Mouse (Mus musculus) heart, adult 9 months (tissue): ENCODE results near the gene Krba1.

ENCODE experiments used
- DNase-seq, 2 experiments: peaks; one replicate each; pipeline ENCODE4 v3.0.0; 2022; ENCODE audit warnings: low spot score in 2 of 2

Krba1 gene

DNA sequence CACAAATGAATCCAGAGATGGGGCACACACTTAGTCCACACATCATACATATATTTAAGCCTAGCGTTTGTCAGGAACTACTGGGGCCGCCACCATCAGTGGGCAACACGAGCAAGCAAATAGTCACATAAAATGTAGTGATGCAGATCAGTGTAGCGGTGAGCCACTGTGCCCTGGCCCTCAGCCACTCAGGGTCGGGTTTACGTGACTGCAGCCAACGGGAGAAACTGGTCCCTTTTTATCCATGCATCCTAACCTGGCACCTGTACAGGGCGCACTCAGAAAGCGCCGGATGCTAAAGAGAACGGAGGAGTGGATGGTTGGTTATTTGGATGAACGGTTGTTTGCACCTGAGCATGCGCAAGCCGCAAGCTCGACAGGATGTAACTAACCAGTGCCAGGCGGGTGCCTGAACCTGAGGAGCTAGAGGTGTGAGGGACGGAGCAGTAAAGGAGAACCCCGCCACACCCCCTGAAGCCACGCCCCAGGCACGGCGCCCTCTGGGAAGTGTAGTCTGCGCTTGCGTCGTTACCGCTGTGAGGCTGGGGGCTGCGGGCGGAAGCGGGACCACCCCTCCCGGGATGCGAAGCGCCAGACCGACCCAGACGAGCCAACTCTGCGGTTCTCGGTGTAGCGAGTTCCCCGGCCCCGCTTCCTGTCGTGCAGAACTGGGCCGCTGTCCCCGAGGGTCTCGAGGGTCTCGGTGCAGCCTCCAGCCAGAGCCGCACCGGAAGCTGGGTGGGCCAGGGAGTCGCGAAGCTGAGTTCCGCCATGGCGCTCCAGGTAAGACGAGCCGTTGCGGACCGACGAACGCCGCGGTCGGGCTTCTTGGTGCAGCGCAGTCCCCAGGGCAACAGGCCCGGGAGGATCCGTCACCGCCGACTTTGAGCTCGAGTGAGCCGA lies at the start of gene Krba1:
Gene Krba1, plus strand, starts transcription at position 482 of the 903 bp plus-strand sequence.
- DNase-seq = peak; percentile 71 to 79

DNA sequence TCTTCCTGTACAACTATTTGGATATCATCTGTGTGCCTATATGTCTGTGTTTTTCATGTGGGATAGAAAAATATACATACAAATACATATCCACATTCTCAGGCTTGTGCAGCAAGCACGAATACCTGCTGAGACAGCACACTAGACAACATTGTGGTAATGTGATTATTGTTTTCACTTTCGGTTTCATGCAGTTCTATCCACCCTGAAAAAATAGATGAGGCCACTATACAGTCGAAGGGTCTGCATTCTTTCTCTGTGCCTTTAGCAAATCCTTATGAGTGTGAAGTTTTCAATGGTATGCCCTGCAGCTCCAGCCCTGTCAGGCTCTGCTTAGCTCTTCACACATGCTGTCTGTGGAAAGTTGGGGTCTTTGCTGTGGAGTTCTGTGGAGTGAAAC lies 36.5 kb upstream of the Krba1 start:
- DNase-seq = no peak

DNA sequence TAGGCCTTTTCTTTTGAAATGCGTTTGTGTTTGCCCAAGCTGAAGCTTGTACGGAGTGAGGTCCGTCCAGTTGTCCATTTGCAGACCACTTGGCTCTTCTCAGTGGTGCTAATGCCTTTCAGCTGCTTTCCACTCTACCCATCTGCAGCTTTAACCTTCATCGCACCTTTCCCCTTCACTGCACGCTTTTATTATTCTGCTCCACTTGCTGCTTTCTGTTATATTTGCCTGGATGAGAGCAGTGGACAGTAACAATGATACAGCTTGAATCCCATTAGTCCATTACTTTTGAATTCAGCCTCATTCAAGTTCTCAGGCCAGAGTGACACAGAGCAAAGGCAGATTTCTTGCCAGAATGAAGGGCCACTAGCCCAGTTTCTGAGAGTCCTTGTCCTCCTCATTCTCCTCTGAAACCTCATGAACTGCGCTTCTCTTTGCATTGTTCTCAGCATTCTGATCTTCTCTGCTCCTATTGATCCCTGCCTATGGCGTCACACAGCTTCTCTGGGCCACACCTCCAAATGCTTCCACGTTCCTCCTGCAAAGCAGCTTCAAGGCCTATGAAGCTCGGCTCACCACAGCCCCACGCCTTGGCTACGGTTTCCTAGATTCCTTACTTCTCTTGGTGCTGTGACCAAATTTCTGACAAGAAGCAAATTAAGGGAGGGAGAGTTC lies 28.9 kb upstream of the Krba1 start:
- no peak for DNase-seq

DNA sequence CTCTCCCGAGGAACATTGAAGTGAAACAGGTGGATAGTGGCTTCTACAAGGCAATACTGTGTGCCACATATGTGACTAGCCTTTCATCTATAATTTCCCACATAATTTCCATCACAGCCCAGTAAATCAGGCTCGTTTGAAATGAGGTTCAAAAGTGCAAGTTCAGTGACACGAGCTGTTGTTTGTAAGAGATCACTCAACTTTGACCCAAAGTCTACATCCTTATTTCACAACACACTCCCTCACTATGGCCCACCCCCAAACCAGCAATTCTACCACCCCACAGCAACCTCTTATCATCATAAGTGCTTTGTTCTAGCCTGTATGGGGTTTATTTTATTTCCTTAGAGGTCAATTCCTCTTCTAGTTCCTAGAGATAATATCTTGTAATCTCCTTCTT lies 7.2 kb upstream of the Krba1 start:
- no peak for DNase-seq

DNA sequence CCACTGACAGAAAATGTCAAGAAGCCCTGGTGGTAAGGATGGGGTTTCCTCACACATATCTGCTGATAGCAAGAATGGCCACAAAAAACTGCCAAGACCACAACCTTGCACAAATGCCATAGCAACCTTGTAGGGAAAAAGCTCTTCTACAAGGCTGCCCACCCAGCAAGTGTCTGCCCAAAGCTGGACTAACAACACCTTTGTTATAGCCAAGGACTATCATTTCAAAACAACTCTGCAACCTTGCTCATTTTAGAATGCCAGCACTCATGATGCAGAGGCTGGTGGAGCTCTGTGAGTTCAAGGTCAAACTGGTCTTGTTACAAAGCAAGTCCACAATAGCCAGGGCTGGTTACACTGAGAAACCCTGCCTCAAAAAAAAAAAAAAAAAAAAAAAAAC lies 1.6 kb upstream of the Krba1 start:
- no peak for DNase-seq

DNA sequence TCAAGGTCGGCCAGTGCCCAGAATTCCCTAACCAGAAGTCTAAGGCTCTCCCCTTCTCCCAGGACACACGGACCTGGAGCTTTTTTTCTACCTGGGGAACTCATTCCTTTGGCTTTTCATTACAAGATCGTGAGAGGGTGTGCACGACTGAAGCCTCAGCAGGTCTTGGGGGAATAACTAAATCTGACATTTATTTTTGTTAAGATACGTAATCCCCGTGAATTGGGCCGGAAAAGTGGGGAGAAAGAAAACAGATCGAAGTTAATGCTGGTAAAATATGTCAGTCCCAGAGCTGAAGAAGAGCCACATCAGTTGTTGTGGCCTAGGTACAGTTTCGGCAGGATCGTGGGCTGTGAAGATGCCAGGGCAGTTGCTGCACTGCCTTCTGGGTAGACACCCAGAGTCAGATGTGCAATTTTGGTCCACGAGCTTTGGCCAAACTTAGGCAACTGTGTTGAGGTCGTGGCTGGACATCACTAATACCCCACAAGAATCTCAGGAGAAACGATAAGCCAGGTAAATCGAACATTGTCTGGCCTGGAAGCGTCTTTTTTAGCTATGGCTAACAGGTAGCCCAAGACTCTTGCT lies 716 bp downstream of the Krba1 start:
- no peak for DNase-seq

DNA sequence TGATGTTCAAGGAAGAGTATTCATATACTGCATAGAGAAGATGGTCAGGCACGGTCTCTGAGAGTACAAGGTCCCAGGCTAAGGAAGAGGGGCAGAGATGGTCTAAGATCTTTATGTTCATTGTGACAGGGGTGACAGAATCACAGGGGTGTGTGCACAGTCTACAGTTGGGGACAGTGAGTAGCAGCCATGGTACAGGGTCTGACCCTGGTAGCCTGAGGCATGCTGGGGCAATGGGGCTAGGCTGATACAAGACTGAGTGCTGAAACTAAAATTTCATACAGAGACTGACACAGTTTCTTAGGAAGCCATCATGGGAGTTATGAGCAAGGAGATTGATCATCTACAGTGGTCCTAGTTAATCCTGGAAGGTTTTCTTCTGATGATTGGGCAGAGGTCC lies 1.3 kb downstream of the Krba1 start:
- no peak for DNase-seq

DNA sequence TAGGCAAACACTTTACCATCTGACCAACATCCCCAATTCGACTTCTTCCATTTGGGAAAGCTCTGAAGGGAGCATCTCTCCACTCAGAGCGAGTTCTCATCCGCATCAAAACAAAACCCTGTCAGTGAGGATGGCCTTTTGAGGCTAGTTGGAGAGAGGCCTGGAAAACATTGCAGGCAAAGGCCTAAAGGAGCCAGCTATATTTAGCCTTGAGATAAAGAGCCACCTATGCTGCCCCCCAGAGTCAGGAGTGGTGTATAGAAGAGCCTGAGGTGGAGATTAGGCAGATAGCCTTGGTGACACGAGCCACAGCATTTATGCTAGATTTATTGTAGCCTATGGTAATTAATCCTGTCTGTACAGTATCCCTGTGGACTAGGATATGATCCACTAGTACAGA lies 1.9 kb downstream of the Krba1 start:
- peak; percentile 49 to 69 for DNase-seq

DNA sequence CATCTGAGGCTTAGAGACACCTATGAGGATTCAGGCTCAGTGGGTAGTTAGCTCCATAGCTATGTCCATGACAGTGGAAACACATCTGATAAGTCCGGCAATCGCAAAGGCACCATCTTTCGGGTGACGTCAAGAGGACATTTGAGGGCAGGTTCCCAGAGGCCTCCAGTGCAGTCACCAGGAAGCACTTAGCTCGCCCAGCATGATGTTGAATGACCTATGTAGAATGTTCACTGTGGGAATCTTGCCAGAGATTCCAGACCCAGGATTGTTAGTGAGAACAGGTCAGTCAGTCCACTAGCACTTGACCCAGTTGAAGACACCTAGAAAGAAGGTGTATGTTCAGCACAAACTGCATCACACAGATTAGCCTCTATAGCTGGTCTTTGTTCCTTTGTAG lies 4.5 kb downstream of the Krba1 start:
- DNase-seq = no peak

DNA sequence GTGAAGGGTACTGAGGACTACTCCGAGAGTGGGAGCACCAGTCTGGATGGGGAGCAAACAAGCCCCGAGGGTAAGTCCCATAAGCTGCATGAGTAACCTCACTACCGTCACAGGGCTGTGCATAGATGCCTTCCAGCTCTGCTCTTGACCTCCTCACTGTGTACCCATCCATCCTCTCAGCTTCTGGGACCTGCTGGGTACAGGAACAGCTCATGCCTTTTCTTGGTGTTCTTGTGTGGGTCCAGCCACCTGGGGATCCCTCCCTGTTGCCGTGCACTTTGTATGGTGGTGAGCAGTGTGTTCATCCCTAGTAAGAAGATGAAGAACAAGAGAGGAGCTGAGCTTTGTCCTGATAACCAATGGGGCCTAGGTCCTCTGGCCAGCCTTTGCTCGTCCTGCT lies 8.7 kb downstream of the Krba1 start:
- no peak for DNase-seq

DNA sequence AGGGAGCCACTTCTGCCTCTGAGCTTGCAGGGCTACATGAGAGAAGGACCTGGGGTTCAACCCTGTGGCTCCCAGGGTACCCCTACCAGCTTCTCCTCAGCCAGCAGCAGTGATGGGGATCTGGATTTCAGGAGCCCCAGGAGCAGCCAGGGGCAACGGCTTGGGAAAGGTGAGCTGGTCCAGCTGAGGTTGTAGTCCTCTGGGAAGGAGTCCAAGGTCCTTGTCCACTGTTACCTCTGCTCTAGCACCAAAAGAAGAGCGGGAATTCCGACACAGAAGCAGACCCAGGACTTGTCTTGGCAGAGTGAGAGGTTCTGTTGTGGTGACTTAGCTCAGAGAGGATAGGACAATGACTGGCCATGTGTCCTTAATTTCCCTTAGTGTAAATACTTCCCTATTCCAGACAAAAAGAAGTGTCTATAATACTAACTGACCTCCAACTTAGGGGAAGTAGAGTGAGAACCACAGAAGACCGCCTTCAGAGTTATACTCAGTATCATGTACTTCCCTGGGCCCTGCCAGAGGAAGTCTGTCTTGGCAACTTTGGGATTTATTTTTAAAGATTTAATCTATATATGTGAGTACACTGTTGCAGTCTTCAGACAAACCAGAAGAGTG lies 14.4 kb downstream of the Krba1 start:
- DNase-seq = no peak

DNA sequence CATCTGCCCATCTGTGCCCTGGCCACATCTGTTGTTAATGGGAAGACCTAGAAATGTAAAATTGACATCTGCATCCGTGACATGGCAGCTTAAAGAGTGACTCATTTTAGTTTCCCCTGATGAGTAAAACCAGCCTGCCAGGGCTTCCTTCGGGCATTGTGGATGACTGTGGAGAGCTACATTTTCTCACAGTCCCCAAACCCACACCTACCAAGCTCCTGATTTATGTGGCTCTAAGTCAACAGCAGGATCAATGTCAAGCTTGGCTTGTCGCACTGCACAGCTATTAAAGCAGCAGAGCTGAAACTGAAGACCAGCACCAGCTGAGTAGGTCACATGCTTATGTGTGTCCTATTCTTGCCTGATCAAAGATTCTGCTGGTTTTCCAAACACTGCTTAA lies 15.2 kb downstream of the Krba1 start:
- DNase-seq = no peak

DNA sequence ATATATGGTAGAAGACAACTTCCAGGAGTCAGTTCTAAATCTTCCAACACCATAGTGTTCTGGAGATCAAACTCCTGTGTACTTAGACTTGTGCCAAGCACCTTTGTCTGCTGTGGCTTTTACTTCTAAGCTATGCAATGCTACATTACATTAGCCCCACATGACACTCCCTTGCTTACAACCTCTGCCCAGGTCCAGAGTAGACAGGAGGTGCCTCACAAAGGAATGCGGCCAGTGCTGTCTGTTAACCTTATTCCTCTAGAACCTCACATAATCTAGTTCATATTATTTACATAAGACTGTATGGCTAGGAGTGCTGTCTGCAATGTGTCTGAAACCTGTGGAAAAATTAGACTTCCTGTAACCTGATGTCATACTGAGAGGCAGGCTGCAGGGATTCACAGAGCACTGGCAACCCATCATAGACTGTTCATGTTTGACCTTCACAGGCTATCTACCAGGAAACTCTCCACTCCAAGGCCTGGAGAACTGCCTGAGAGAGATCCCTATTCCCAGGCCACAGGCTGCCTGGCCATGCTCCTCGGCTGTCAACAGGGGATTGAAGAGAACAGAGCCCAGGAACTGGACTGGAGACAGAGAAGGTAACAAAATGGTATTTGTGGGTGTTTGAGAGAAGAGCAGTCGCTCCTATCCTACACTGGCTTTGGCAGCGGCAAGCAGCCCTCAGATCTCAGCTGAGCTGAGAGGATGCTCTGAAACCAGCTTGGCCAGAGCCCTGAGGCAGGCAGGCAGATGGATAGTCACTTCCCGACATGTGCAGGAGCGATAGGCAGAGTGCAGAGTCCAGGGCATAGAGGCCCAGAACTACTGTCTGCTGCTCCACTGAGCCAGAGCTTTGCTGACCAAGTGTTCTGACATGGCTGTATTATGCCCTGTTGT lies 16.1 kb downstream of the Krba1 start:
- DNase-seq = peak; percentile 36 to 43

DNA sequence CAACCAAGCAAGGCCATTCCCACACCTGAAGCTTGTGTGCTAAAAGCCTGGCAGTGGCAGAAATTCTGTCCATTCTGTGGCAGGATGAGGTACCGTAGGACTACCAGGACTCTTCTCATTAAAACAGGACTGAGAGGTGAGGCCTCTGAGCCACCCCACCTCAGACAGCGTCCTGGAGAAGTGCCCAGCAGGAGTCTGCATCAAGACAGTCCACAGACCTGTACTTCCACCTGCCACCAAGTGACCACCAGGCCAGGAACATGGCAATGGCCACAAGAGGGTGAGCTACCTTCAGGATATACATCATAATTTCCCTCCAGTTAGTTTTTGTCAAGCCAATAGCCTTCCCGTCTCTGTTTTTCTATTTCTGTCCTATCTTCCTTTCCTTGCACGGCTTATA lies 16.8 kb downstream of the Krba1 start:
- DNase-seq = no peak

DNA sequence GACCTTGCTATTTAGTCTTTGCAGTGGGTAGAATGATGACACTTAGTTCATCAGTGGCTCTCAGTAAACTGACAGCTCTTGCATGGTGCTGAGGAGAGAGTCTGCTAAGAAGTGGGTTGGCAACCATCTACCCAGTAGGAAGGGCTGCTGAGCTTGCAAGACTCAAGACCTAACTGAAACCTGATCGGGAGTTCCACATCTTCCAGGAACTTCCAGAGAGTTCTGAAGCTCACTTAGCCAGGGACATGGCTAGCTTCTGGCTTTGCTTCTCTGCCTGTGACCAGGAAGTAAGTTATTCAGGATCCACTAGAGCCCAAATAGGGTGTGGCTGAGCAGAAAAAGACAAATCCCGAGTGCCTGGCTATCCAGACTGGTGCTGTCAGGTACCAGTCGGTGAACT lies 17.3 kb downstream of the Krba1 start:
- DNase-seq = no peak

DNA sequence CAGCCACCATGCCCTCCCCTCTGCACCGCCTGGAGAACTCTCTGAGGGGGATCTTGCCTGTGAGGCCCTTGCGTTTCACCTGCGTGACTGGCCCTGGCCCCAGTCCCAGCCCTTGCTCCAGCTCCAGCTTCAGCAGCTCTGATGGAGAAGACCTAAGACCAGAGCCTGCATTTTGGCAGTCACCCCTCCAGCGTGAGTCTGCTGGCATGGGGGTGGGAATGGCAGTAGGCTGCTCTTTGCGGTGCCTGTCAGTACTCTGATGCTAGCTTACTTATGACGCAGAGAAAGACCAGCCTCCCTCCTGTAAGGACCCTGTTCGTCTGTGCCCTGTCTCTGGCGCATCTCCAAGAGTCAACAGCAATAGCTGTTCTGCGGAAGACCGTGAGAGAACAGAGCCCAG lies 17.7 kb downstream of the Krba1 start:
- no peak for DNase-seq

DNA sequence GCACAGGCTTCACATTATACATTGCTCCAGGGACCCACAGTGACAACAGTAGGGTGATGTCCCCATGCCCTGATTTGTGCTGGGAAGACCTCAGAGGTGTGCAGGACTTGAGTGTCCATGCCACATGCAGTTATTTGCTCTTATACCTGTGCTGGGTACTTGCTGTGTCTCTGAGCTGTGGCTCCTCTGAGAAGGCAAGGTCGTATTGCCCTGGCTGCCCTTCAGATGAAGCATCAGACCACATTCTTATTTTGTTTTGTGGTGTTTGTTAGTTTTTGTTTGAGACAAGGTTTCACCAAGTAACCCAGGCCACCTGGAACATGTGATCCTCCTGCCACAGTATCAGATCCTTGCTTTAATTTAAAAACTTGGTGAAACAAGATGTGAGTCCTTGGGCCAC lies 19.5 kb downstream of the Krba1 start:
- no peak for DNase-seq

DNA sequence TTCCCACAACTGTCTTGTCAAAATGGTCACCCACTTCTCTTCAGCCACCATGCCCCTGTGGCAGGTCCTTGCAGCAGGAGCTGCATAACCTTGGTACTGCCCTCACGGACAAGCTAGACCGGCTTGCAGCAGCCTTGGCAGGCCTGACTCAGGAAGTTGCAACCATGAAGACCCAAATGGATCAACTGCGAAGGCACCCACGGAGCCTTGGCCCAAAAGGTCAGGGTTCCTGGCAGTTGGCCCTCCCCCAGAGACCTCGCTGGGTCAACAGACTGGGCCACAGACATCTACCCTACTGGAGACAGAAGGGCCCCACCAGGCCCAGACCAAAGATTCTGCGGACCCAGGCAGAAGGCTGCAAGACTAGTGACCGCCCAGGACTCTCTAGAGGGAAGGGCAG lies 20.2 kb downstream of the Krba1 start:
- no peak for DNase-seq

DNA sequence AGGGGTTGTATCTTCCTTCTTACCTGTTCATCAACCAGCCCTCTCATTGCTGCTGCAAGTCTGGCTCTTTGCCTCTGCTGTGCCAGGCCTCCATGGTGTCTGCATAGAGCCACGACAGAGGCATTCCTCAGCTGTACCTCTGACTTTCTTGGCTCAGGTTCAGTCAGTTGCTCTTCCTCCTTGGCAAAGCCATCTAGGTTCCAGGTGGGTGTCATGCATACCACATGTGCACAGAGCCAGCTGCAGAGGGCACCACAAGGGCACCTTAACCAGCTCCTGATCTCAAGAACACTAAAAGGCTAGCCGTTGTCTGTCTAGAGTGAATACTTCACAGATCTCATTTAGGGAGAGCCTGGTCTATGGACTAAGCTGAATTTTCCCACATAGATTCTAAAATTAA lies 21.1 kb downstream of the Krba1 start:
- no peak for DNase-seq

DNA sequence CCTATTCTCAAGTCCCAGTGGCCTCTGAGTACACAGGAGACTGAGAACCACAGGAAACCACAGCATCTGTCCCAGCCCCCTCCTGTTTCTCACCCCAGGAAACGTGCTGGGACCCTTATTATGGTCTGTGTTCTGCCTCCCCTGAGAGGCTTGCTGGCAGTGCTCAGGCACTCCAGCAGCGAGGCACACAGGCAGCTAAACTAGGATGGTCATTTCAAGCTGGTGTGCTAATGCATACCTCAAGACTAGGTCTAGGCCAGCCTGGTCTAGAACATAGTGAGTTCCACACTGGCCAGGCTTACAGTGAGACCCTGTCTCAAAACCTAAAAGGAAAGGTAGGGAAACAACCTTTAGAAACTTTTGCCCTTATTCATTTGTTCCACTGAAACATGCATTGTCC lies 25.3 kb downstream of the Krba1 start:
- DNase-seq = no peak

DNA sequence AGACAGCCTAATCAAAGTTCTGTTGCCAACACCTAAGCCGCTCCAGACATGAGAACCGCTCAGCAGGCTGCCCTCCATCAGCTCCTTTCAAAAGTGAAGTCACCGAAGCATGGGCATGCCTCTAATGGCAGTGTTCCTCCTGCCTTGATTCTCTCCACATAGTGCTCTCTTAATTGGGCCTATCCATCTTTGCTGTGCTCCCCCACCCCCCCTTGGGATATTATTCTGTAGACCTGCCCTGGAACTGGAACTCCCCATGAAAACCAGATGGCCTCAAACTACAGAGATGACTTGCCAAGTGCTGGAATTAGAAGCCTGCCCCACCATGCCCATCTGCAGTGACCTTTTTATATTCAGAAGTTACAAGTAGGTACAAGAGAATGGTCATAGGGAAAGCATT lies 27.9 kb downstream of the Krba1 start:
- DNase-seq = no peak

DNA sequence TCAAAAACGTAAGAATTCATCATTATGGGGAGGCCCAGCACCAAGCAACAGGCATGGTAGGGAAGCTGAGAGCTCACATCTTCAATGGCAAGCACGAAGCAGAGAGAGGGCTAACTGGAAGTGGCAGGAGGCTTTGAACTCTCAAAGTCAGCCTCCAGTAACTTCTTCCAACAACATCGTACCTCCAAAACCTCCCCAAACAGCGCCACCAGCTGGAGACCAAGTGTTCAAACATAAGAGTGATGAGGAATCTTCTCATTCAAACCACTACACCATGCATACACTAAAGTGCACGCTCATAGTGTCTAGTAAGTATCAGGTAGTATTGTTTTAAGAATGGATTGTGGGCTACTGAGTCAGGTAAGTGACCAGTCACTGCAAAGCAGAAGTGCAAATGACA lies 28.7 kb downstream of the Krba1 start:
- DNase-seq = no peak
